Mouse (Mus musculus) gastrocnemius, postnatal 36 days (tissue): ENCODE measurements at regions not wholly inside any gene's neighbourhood (a gene's known extent, or its start where the extent isn't known, plus 50 kb on each side); places are given as distances from the start of the nearest gene placed in this dataset.
A peak's percentile ranks its signal among the peaks of the same experiment; 100 is the strongest.

Experiments used
- DNase-seq, 2 experiments: peaks; one replicate each; pipeline ENCODE4 v3.0.0; 2022
- intact Hi-C: fragments of 180-260 bp; cut with DNase I; formaldehyde crosslinking; loops from one replicate; pipeline ENCODE4 v1.15.1; 2025

DNA sequence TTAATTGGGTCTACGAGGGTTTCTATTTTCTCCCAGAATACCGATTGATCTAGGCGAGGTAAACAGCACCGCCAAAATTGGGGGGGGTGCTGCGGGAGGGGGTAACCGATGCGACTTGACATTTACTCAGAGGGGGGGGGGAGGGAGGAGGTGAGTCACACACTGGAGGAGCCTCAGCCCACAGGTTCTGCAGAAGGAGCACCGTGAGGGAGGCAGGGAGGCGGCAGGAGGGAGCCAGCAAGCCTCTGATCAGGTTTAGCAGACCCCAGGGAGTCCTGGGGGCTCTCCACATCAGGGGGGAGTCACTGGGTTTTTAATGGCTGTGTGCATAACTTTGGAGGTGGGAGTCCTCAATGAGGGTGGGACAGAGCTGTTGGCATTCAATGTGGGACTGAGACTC lies 51.3 kb upstream of the Ier5l start:
- no peak for DNase-seq
- intact Hi-C loops: no loop called here

DNA sequence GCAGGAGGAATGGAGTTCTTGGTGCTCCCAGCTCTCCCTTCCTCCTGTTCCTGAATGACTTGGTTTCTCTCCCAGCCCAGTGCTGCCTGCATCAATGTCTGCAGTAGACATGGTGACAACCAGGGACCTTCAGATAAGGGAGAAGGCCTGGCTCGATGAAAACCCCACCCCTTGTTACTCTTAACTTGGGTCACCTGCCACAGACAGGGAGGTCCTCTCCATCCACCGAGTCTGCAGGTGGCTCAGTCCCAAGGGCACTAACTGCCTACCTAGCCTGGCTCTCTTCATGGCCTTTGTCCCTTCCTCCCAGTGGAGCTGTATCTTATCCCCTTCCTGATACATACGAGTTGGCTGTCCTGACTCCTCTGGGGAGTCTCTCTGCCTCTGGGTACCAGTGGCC lies 51.8 kb upstream of the Ier5l start:
- intact Hi-C loops: no loop called here

DNA sequence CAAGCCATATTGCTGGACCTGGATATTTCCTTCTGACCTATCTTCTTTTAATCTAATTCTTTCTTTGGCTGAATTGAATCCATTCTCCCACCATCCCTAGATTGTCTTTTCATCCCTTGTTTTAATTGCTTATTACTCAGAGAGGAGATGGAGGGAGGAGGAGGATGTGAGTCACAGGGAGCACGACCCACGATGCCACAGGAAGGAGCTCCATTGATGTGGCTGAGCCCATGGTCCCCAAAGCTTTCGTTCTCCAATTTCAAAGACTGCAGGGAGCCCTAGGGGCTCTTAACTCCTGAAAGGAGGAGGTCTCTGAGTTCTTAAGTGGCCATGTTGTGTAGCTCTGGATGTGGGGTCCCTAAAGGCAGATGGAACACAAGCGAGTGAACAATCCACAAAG lies 53.5 kb upstream of the Ier5l start:
- no peak for DNase-seq
- intact Hi-C loops: no loop called here

More for the DNA sequence above, 51.8 kb upstream of the Ier5l start:
- DNase-seq: no peak

DNA sequence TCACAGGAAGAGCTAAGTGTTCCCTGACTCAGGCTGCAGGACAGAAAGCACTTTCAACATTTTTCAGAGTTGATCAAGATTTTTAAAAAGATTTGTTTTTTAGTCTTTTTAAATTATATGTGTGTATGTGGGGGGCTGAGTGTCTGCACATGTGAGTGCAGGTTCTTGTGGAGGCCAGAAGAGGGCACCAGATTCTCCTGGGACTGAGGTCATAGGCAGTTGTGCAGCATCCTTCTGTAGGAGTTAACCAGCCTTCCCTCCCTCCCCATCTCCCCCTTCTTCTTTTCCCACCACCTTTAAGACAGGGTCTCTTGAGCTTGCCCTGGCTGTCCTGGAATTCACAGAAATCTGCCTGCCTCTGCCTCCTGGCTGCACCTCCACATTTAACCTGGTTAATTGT lies 58.9 kb upstream of the Ier5l start:
- DNase-seq: no peak

DNA sequence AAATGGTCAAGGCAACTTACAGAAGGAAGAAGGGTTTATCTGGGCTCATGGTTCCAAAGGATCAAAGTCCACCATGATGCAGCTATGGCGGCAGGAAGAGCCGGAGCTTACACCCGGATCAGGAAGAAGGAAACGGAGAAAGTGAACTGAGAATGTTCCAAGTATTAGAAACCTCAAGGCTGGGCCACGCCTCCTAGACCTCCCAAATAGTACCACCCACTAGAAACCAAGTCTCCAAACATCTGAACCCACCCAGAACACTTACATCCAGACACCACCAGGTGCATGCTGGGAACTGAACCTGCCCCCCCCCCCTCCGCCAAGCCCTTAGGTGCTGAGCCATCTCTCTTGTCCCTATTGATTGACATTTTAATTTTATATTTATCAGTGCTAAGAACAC lies 59.3 kb upstream of the Ier5l start:
- DNase-seq: no peak
- intact Hi-C loops: no loop called here

More for the DNA sequence above, 58.9 kb upstream of the Ier5l start:
- intact Hi-C loops: no loop called here

DNA sequence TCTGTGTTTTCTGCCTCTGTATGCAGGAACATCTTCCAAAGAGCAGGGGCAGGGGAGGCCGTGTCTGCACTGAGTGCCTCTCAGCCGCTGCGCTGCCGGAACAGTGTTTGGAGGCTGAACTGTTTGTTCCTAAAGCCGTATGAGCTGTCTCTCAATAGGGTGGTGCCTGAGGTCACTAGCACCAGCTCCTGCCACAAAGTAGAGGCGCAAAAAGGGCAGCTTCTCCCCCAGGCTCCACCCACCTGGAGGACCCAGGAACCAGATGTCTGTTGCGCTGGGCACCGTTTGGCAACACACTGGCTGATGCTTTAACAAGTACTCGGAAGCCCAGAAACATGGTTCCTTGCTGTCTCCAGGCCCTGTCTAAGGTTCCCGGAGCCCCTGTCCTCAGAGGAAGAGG lies 60.4 kb upstream of the Cstad start:
- intact Hi-C loops: no loop called here
- DNase-seq: no peak

DNA sequence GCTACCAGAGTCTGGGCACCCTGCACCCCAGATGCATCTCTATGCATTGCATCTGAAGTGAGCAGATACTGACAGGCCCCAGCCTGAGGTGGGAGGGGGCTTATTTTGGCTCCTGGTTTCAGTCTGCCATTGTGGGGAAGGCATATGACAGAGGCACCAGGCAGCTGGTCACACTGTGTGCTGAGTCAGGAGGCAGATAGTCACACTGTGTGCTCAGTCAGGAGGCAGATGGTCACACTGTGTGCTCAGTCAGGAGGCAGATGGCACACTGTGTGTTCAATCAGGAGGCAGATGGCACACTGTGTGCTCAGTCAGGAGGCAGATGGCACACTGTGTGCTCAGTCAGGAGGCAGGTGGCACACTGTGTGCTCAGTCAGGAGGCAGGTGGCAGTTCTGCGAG lies 55.5 kb upstream of the Cstad start:
- no peak for DNase-seq
- intact Hi-C loops: no loop called here

DNA sequence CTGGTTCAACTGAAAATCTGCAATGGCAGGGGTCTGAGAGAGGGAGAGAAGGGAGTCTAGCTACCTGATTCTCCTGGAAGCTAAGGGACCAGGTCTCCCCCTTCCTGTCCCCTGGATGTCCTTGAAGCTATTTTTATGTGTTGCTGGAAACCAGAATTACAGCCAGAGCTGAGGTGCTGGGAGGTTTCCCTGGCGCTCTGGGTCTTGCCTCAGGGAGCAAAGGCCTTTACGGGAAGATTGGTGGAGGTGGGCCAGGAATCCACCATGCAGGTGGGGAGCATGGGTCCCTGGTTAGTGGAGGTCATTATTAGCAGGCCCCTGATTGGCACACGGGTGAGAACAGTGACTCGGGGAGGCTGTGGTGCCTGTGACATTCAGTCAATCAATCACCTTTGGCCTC lies 53.3 kb upstream of the Cstad start:
- intact Hi-C loops: no loop called here

DNA sequence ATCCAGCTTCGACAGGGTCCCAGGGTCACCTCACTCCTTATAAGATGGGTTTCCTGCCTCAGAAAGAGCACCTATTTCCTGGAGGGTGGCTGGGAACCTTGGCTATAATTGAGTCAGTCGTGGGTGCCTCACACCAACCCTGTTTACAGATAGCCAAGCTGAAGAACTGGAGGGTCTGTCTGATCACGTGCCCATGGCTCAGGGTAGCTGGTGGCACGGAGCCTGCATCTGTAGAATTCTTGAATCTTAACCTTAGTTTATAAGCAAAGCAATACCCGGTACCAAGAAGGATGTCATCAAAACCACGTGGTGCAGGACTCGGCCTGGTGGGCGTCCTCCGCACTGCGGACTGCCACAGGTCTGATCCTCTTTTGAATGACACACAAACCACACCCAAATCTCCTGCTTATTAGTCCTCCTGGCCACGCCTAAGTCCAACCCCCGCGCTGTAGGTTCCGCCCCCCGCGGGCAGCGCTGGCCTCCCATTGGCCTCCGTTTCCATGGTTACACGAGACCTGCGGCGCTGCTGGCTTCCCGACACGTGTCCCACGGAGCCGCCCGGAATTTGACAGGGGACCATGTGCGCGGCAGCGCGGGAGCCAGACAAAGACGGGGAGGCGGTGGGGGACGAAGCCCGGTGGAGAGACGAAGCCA lies 49.9 kb upstream of the Cstad start:
- intact Hi-C loops: no loop called here
- peak; percentile 81 to 84 for DNase-seq

More for the DNA sequence above, 53.3 kb upstream of the Cstad start:
- no peak for DNase-seq
